Mouse (Mus musculus): Measurements from ENCODE around the gene Dgkz. TPM values are rescaled to one million over a fixed set of nuclear protein-coding genes. Genes with fewer than 3 reads are reported as not detected.
A peak's percentile ranks its signal among the peaks of the same experiment; 100 is the strongest.

Gene Dgkz
- total RNA-seq, 2 experiments from 2014 or later, result 499 to 596 TPM

DNA sequence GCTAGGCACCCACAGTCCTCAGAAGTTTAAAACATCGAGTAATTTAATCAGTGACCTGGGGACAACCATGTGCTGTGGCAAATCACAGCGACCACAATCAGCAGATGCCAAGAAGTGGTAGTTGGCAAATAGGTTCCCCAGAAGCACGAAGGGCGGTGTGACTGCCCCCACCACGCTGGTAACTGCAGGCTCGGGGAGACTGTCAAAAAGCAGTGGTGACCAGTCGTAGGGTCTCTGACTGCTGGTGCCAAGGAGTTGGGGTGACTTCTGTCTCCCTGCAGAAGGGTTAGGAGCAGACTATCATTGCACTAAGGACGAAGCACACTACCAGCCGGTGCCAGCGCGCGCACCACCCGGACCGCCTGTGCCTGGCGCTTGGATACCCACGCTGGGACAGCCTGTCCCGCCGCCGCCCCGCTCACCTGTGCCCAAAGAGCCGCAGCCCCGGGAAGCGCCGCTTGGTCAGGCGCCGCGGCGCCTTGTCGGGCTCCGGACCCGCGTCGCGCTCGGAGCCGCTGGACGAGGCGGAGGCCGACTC lies 12.7 kb downstream of the Dgkz start:
- no peak for DNase-seq (ENCODE audit: low spot score in 2 of 2)

DNA sequence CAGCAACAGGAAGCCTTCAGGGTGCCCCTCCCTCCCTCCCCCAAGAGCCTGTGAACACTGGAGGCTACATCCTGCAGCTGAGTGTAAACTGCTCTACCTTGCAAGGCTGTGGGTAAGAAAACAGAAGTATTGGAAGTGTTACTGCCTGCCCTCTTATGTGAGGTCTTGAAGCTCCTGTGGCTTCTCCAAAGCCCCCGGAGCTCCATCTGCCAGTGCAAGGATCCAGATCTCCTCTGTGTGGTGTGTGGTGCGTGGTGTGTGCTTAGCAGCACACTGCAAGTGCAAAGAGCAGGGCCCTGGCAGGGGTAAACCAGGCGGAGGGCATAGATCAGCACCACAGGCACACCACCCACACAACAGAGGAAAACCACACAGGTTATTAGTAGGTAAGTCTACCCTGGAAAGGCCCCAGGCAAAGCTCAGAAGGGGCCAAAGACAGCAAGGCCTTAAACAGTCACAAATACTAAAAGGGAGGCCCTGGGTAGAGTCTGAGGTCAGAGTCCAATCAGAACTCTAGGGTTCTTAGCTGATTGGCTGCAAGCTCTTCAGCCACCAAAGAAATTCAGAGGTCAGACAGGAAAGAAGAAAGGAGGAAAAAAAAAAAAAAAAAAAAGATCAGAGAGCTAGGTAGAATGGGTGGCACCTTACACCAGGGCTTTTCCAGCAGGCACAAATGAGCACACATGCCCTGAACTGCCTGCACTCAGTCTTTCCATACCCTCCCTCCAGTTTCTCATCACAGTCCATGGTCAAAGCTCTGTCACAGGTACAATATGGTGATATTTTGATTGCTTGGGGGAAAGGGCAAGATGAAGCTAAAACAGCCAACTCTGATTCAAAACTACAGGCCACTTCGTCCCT lies 13.5 kb downstream of the Dgkz start:
- DNase-seq (ENCODE audit: low spot score in 2 of 2), result no peak

DNA sequence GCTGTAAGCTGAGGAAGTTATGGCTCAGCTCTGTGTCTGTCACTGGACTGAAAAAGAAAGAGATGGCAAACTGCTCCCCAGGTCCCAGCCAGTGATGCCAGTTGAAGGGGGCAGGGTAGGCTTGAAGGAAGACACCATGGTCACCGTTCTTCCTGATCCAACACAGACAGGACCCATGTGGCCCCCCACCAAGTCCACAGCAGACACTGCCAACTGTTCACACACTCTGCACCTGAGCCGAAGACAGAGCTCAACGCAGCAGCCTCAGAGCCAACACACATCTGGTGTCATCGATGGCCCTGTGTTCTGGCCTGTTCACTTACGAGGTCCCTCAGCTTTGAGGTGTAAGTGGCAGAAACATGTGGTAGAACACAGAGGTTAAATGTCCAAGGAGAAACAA lies 15.2 kb downstream of the Dgkz start:
- DNase-seq (ENCODE audit: low spot score in 2 of 2), result no peak

DNA sequence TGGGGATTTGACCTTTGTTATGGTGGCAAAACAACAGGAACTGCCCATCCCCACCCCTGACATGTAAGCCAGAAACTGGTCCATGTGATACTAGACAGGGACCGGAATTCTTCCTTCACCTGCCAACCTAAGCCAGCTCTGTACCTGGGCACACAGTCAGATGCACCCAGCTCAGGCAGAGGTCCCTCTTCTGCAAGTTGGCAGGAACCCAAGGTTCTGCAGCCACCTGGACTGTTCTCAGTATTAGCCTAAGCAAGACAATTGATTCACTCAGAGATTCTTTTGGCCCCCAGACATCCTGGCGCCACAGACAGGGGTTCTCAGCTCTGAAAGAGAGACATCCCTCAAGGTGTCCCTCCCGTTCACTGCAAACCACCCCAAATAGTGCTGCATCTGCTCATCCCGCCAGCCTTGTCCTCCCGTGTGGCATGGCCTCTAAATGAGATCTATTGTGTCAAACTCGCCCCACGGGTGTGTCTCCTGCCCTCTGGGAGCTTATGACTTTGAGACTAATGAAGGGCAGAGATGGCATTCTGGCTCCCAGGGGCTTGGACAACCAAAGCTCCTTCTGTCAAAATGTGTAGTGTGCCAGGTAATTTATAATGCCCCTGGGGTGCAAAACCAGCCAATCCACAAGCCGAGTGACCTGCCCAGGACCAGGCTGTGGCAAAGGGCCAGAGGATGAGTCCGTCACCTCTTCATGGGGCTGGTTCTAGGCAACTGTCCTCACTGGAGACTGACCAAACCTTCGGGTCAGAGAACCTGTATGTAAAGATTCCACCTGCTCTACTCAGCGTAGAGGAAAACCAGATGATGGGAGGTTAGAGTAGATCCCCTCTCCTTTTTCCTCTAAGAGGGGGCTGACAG lies 15.9 kb downstream of the Dgkz start:
- no peak for DNase-seq (ENCODE audit: low spot score in 2 of 2)

DNA sequence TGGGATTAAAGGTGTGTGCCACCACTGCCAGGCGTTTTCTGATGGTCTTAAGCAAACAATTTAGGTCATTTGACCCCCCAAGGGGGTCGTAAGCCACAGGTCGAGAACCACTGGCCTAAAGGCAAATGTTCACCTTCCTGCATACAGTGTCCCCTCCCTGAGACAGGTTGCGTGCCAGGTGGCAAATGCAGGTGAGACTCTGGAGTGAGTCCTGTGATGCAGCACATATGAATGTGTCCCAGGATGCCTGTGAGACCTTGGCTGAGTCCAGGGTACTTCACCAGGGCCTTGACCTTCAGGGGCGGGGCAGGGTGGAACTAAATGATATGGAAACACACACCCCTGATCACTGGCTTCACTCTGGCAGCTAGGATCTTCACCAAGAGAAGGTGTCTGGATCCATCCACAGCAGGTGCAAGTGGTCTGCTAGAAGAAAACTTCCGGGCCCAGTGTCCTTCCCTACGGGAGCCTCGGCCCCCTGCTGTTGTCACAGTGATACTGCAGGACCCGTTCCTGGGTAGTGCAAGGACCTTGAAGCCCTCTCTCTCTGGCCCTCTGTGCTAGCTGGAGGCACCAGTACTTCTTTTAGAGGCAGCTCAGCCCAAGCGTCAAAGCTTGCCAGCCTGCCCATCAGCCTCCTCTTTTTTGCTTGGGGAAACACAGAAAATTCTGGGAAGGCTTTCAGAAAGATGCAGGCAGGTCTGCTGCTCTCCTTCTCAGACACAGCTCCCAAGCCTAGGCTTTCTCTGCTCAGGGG lies 16.8 kb downstream of the Dgkz start:
- peak in 1 of 2 experiments; percentile 64 for DNase-seq (ENCODE audit: low spot score in 2 of 2)

DNA sequence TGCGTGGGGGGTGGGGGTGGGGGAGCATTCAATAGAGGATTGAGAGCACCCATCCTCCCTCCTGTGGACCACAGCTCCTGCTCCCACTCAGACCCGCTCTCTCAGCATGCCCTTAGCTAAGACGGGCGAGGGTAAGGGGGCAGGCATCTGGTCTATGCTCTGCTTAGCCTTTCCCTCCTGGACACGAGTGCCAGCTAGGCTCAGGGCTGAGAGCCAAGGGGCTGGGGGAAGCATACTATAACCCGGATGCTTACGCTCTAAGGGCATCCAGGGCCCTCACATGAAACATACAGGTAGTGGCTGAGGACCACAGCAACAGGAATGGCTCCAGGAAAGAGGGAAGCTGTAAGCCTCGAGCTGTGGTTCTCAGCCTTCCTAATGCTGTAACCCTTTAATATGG lies 17.6 kb downstream of the Dgkz start:
- DNase-seq (ENCODE audit: low spot score in 2 of 2), result no peak

DNA sequence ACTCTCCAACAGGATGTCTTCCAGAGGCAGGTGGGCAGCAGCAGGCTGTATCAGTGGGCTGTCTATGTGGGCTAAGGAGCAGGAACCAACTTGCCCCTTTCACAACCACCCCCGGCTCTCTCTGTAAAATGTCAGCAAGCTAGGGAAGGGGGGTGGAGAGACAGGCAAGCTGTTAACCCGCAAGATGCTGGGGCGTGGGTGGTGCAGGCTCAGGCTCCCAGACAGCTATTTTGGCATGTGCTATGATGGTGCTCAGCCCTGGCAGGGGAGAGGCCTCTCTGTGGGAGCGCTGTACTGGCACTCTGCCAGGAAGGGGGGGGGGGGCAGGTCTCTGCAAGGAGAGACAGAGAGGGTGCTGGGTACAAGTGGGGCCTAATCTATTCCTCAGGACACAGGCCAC lies 18.6 kb downstream of the Dgkz start:
- peak; percentile 90 to 96 for DNase-seq (ENCODE audit: low spot score in 2 of 2)

DNA sequence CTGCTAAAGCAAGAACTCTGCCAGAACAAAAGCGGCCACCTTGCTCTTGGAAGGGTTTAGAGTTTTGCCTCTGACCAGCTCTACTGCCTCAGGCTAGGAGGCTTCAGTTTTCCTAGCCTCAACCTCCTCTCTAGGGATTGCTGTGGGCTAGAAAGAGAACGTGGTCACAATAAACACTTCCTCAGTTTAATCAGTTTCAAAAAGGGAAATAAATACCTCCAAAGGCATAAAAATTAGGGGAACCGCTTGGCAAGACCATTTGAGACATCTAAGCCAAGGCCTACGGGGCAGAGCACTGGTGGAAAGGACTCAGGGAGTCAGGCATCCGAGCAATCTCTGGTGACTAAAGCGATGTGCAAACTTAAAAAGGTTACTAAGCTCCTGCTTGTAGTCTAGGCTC lies 19.8 kb downstream of the Dgkz start:
- DNase-seq (ENCODE audit: low spot score in 2 of 2), result no peak

DNA sequence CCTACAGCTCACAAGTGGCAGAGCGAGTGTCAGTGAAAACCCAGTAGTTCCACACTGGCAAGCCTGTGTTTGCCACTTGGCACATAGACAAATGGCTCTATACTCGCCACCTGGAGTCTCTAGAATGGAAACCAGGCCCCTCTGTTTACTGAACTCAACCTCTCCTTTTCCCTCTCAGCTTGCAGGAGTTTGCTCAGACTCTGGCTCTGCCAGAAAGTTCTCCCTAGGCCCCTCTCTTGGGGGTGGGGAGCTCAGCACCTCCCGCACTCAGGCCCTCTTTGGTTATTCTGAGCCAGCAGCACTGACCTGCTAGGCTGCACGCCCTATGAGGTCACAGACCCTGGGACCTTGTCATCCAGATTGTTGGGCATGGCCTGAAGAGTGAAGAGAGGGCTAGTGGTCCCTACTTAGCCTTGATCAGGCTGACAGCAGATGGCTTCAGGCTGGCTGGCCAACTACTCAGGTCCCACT lies 20.5 kb downstream of the Dgkz start:
- DNase-seq (ENCODE audit: low spot score in 2 of 2), result no peak

DNA sequence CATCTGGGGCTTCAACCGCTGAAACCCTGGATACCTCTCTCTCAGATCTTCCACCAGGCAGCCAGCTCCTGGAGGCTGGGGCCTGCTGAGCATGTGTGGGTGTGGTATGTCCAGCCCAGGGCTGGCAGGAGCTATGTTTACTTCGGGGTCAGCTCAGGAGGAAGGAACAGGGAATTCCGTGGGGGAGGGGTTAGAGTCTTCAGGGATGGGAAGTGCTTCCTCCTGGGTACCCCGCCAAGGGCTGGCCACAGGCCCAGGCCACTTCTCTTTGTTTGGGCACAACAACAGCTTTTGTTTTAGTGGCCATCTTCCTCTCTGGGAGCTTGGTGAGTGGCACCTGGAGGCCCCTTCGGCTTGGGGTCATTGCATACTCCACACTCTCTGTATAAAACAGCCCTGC lies 21.8 kb downstream of the Dgkz start:
- DNase-seq (ENCODE audit: low spot score in 2 of 2), result no peak

DNA sequence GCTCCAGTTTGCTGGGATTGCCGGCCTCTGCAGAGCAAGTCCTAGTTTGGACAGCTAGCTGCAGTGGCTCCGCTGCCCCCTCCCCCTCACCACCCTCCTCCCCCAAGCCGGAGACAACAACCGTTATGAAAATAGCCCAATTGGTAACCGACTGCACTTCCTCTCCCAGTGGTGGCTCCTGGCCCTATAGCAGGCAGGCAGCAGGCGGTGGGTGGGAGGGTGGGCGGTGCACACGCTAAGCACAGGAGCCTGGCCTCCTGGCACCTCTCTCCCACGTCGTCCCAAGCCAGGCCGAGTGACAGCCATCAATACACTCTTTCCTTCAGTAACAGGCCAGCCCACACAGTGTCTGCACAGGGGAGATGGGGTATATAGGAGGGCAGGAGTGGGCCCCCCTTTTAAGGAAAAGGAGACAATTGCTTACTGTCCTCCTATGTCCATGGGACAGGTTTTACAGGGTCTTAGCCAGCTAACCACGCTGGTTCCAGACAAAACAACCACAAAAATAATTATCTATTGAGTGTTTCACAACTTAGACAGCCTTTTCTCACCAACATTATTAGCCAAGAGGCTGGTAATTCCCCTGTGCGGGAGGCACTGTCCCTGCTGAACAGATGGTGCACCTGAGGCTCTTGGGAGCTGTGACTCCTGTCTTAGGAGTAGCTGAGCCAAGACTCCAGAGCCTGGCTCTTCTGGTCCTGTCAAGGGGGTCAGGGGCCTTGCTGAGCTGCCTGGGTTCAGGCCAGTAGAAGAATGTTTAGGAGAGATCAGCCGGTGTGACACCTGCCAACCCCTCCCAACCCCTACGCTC lies 25.2 kb downstream of the Dgkz start:
- DNase-seq (ENCODE audit: low spot score in 2 of 2), result peak in 1 of 2 experiments; percentile 69

DNA sequence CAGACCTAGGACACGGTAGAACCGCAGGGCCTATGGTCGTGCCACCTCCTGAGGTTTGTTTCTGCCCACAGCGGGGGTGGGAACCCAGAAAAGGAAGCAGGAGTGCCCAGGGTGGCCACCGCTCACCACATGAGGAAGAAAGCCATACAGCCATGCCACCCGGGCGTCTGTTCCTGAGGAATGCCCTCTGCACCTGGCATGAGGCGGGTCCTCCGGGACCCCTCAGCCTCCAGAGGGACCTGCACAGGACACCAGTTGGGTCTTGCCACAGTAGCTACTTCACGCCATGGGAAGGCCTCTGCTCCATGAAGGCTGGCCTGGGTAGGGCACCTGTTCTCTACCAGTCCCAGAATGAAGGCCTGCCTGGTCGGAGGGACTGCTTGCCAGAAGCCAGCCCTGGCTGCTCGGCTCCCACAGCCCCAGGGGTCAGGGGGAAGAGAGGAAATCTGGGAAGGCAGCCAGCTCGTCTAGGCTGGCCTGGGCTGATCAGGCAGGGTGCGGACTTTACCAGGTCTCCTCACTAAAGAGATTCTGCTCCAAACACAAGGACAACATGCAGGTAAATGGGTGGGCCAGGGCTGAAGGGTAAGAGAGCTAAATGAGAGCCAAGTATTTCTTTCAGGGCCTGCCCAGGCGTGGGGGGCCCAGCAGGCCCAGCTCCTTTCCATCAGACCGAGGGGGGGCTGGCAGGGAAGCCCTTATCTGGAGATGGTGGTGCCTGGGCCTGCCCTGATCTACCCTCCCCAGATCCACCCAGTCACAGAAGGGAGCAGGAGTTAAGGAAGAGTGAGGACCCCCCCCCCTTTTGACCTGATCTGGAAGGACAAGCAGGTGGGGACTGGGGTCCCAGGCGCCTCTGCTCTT lies 26.0 kb downstream of the Dgkz start:
- no peak for DNase-seq (ENCODE audit: low spot score in 2 of 2)

DNA sequence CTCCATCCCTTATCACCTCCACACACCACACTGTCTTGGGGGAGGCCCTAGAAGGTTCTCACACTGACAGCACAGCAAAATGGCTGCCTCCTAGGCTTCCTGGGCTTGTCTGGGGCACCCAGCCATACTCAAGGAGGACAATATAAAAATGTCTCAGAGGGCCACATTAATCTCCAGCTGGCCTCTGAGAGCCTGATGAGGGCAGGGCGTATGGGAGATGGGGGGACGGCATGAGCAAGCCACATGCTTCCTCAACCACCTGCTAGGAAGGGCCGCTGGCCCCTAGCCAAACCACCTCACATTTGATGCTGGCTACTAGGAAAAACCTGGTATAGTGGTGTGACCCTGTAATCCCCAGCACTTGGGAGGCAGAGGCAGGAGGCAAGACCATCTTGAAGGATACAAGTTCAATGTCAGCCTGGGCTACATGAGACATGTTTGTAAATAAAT lies 26.8 kb downstream of the Dgkz start:
- DNase-seq (ENCODE audit: low spot score in 2 of 2), result no peak

DNA sequence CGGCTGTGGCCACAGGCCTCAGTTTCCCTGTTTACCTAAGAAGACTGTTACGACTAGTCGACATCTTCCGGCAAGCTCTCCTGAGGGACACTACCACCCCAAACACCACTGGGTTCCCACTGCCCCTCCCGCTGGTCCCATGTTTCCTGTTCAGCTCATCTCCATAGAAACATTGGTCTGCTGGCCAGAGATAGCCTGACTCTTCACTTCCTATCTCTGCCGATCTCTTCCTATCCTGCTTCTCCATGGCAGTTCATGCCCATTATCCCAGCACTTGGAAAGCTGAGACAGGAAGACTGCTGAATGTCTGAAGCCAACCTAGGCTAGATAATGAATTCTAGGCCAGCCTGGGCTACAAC lies 27.5 kb downstream of the Dgkz start:
- no peak for DNase-seq (ENCODE audit: low spot score in 2 of 2)

DNA sequence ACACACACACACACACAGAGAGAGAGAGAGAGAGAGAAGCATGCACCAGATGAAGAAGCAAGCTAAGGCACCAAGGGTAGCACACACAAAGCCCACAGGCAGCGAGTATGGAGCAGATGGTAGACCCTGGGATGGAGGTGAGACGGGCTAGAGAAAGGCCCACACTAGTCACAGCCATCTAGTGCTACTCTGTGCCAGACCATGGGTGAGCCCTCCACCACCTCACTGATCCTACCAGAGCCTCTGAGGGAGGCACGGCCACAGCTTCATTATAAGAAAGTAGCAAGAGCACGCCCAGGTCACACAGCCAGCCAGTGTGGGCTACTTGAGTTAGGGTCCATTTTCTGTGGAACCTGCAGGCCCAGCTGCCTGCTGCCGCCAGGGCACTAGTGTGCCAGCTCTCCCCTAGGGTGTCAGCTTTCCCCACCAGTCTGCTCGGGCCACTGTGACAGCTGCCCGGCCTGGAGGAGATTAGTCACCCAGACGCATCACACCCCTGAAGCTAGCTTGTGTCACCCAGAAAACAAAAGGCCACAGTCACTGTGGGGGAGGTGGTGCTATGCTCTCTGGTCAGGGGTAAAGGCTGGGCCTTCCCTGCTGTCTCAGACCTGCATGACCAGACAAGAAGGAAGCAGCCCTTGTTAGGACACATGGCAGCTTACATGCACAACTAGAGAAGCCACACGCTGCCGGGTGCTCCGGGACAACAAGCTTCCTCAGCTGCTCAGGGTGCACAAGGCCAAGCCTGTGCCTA lies 28.1 kb downstream of the Dgkz start:
- DNase-seq (ENCODE audit: low spot score in 2 of 2), result no peak

DNA sequence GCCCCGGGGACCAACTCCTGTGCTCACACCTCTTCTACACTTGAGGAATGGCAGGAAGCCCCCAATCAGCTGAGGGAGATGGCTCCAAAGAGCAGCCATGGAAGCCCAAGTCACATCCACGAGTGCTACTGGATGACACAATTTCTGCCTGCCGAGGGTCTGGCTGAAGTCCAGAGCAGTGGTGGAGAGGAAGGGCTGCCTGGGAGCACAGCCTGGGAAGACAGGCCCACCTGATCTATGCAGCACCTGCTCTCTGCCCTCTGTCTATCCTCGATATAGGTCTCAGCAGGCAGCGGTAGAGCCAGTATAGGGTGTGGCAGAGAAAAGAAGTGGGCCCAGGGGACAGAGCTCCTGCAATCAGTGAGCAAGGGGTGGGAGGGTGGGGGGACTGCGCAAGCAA lies 28.8 kb downstream of the Dgkz start:
- no peak for DNase-seq (ENCODE audit: low spot score in 2 of 2)

DNA sequence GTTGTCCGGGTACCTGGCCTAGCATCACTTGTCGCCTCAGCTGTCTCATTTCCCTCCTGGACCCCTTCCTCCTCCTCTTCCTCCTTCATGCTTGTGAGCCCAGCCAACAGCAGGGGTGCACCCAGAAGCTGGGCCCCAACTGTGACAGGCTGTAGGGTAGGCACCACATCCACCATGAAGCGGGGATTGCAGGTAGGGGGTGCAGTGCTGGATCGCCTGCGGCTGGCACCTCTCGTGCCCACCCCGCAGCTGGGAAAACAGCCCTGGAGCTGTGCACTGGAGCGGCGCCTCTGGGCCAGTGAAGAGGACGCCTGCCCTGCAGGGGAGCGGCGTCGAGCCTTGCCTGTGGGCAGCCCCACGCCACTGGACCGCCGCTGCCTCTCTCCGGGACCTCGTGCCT lies 30.2 kb downstream of the Dgkz start, which contains the start of gene Gm9821:
Gene Gm9821, plus strand, starts transcription at position 221 of the 400 bp plus-strand sequence.
- DNase-seq (ENCODE audit: low spot score in 2 of 2), result no peak

DNA sequence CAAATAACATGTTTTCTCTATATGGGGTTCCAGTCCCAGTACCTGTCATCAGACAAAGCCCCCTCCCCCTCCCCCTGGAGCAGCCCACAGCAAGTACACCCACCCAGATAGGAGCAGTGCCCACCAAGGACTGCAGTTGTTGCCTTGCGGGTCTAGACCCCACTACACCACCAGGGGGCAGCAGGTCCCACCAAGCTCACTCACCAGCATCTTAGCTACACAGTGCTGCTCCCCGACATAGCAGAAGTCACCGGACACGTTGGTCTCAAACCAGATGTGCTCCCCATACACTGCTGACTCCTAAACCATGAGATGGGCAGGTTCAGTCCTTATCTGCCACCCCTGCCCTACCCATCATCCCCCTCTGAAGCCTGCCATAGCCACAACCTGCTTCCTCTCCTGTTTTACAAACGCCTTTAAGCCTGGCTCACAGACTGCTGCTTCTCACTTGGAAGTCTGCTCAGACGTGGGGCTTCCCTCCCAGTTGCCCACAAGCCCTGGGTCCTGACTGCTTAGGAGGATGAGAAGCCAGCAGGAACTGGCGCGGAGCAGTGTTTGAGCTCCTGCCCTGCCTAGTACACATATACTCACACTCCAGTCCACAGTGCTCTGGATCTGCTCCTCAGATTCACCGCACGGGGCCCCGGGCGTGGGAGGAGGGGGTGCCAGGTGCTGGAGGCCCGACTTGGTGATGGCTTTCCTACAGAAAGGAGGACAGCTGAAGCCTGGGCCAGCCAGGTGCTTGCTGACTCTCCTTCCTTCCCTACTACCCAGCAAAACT lies 31.3 kb downstream of the Dgkz start:
- DNase-seq (ENCODE audit: low spot score in 2 of 2), result peak in 1 of 2 experiments; percentile 89

Measured in layer of hippocampus, adult 18-20 months (tissue).